Mouse (Mus musculus) megakaryocyte, embryonic 14.5 days (primary cell): ENCODE results near the gene Chrne. TPM values are rescaled to one million over a fixed set of nuclear protein-coding genes. Genes with fewer than 3 reads are reported as not detected.
"Not testable (repeated sequence)": the region's sequence is repeated elsewhere in the genome, so short reads cannot be mapped to it uniquely, and the experiment has no call there.

Experiments
- H3K27me3 ChIP-seq: replicated peaks from 2 replicates; pipeline ENCODE3; 2012; ENCODE audit warnings: inconsistent platforms
- H3K36me3 ChIP-seq: replicated peaks from 2 replicates; pipeline ENCODE3; 2012; ENCODE audit warnings: low read length, inconsistent platforms, mixed read lengths
- H3K4me1 ChIP-seq: 2 replicates; pipeline ENCODE4 v1.6.1; 2012; ENCODE audit warnings: inconsistent platforms
- H3K4me3 ChIP-seq: replicated peaks from 2 replicates; pipeline ENCODE3; 2012; ENCODE audit warnings: moderate library complexity, mild to moderate bottlenecking, inconsistent platforms
- H3K9me3 ChIP-seq: 2 replicates; pipeline ENCODE4 v1.6.1; 2012; ENCODE audit warnings: inconsistent platforms
- FLI1 ChIP-seq: IDR thresholded peaks from 2 replicates; pipeline ENCODE4 v1.6.1; 2012; ENCODE audit warnings: low read length, inconsistent platforms, mixed read lengths
- GATA1 ChIP-seq: IDR thresholded peaks from 3 replicates; pipeline ENCODE4 v1.6.1; 2012; ENCODE audit warnings: mixed read lengths, low read length, inconsistent platforms, borderline replicate concordance
- polyA plus RNA-seq: library from polyadenylated mRNA; stranded (reverse); fragments of >175 nt; gene quantifications from 2 replicates; pipeline ENCODE4 v1.2.3, GENCODE M21; 2012; ENCODE audit warnings: low replicate concordance; ENCODE audit not compliant: insufficient read depth

The Chrne gene
- polyA plus RNA-seq, 1 experiment = 0.83 TPM

- TF ChIP-seq GATA1 (no peak), FLI1 (no peak)
- no peaks in the 10 kb centered on the region for H3K9me3 ChIP-seq
- peaks cover 84% of the 10 kb centered on the region for H3K36me3 ChIP-seq
- peaks cover 96% of the 10 kb centered on the region for H3K4me1 ChIP-seq
- no peak overlapping the region for H3K4me3 ChIP-seq
- H3K27me3 ChIP-seq = no peaks in the 10 kb centered on the region
Observed at GRCm38 (mm10) chr11:70573872-70574271, 45.1 kb downstream of the Chrne start.

- Histone ChIP-seq H3K9me3 (no peaks in the 10 kb centered on the region), H3K36me3 (peaks cover 84% of the 10 kb centered on the region), H3K4me1 (peaks cover 96% of the 10 kb centered on the region), H3K27me3 (no peaks in the 10 kb centered on the region), H3K4me3 (peak overlapping the region; percentile 29)
- TF ChIP-seq GATA1 (no peak; the same call in 2 of the 3 replicates), FLI1 (no peak)
Observed at GRCm38 (mm10) chr11:70572348-70572902, 46.6 kb downstream of the Chrne start.

GRCm38 (mm10) chr11:70571641-70572040 is 47.4 kb downstream of the Chrne start:
- H3K36me3 ChIP-seq = peaks cover 84% of the 10 kb centered on the region
- H3K4me3 ChIP-seq = peak overlapping the region; percentile 83
- peaks cover 96% of the 10 kb centered on the region for H3K4me1 ChIP-seq
- H3K9me3 ChIP-seq = no peaks in the 10 kb centered on the region
- no peak for TF ChIP-seq GATA1
- no peak for TF ChIP-seq FLI1
- no peaks in the 10 kb centered on the region for H3K27me3 ChIP-seq

- H3K9me3 ChIP-seq, H3K27me3 ChIP-seq, H3K4me3 ChIP-seq: not testable (repeated sequence)
- Histone ChIP-seq H3K36me3 (peaks cover 87% of the 10 kb centered on the region), H3K4me1 (peaks cover 99% of the 10 kb centered on the region)
Observed at GRCm38 (mm10) chr11:70570614-70571013, 48.4 kb downstream of the Chrne start.

GRCm38 (mm10) chr11:70566586-70566985 is 52.4 kb downstream of the Chrne start:
- TF ChIP-seq GATA1 (no peak), FLI1 (no peak)
- peak overlapping the region; percentile 38 for H3K4me3 ChIP-seq
- H3K4me1 ChIP-seq = peaks cover 87% of the 10 kb centered on the region
- no peaks in the 10 kb centered on the region for H3K27me3 ChIP-seq
- peaks cover 59% of the 10 kb centered on the region for H3K36me3 ChIP-seq
- no peaks in the 10 kb centered on the region for H3K9me3 ChIP-seq

Other genes with a start within 250 kb of the Chrne start
- 30.9 and 36.1 TPM in 2 replicates for gene Pelp1, start 209.2 kb downstream of the Chrne start, polyA plus RNA-seq
- gene Arrb2, start 186.6 kb downstream of the Chrne start, polyA plus RNA-seq = 1,596 and 3,155 TPM in 2 replicates
- gene Med11, start 167.3 kb downstream of the Chrne start, polyA plus RNA-seq = 47.7 and 52.0 TPM in 2 replicates
- gene Zmynd15, start 159.8 kb downstream of the Chrne start, polyA plus RNA-seq = 2.1 and 3.6 TPM in 2 replicates
- gene Cxcl16, start 159.2 kb downstream of the Chrne start, polyA plus RNA-seq = 1.4 and 23.1 TPM in 2 replicates
- gene Tm4sf5, start 114.0 kb downstream of the Chrne start, polyA plus RNA-seq = 0.55 TPM in 1 of 2 replicates, not detected in the other
- not detected in 2 replicates for gene Vmo1, start 104.6 kb downstream of the Chrne start, polyA plus RNA-seq
- gene Gltpd2, start 100.0 kb downstream of the Chrne start, polyA plus RNA-seq = not detected in 2 replicates
- gene Psmb6, start 93.8 kb downstream of the Chrne start, polyA plus RNA-seq = 79.0 and 226 TPM in 2 replicates
- gene Gm40193, start 86.3 kb downstream of the Chrne start, polyA plus RNA-seq = not detected in 2 replicates
- gene Pld2, start 79.2 kb downstream of the Chrne start, polyA plus RNA-seq = 1.1 TPM in 1 of 2 replicates, not detected in the other
- 122 and 129 TPM in 2 replicates for gene Mink1, start 56.3 kb downstream of the Chrne start, polyA plus RNA-seq
- not detected in 2 replicates for gene 4930544D05Rik, start 3.4 kb downstream of the Chrne start, polyA plus RNA-seq
- 898 and 1,061 TPM in 2 replicates for gene Gp1ba, start 19.9 kb upstream of the Chrne start, polyA plus RNA-seq
- gene Rnf167, start 28.0 kb upstream of the Chrne start, polyA plus RNA-seq = 102 and 125 TPM in 2 replicates
- gene Slc25a11, start 28.3 kb upstream of the Chrne start, polyA plus RNA-seq = 15.7 and 78.7 TPM in 2 replicates
- 9,580 and 14,702 TPM in 2 replicates for gene Pfn1, start 35.4 kb upstream of the Chrne start, polyA plus RNA-seq
- gene Eno3, start 38.0 kb upstream of the Chrne start, polyA plus RNA-seq = 4.2 and 8.4 TPM in 2 replicates
- gene Spag7, start 50.2 kb upstream of the Chrne start, polyA plus RNA-seq = 40.5 and 288 TPM in 2 replicates
- 22.6 and 68.5 TPM in 2 replicates for gene Camta2, start 68.9 kb upstream of the Chrne start, polyA plus RNA-seq
- not detected in 2 replicates for gene Inca1, start 80.9 kb upstream of the Chrne start, polyA plus RNA-seq
- gene Kif1c, start 81.3 kb upstream of the Chrne start, polyA plus RNA-seq = 6.4 and 13.9 TPM in 2 replicates
- gene Zfp3, start 145.0 kb upstream of the Chrne start, polyA plus RNA-seq = 0.55 TPM in 1 of 2 replicates, not detected in the other
- gene Scimp, start 193.4 kb upstream of the Chrne start, polyA plus RNA-seq = not detected in 2 replicates
- gene Rabep1, start 225.6 kb upstream of the Chrne start, polyA plus RNA-seq = 2.9 and 29.2 TPM in 2 replicates